Mouse (Mus musculus) left cerebral cortex, adult 9 months (tissue): ENCODE measurements around the gene H3f3b.
"Not testable (repeated sequence)": the region's sequence is repeated elsewhere in the genome, so short reads cannot be mapped to it uniquely, and the experiment has no call there.

ENCODE experiments used
- DNase-seq, 2 experiments: peaks; one replicate each; pipeline ENCODE4 v3.0.0; 2022; ENCODE audit warnings: low spot score in 2 of 2

The H3f3b gene

DNA sequence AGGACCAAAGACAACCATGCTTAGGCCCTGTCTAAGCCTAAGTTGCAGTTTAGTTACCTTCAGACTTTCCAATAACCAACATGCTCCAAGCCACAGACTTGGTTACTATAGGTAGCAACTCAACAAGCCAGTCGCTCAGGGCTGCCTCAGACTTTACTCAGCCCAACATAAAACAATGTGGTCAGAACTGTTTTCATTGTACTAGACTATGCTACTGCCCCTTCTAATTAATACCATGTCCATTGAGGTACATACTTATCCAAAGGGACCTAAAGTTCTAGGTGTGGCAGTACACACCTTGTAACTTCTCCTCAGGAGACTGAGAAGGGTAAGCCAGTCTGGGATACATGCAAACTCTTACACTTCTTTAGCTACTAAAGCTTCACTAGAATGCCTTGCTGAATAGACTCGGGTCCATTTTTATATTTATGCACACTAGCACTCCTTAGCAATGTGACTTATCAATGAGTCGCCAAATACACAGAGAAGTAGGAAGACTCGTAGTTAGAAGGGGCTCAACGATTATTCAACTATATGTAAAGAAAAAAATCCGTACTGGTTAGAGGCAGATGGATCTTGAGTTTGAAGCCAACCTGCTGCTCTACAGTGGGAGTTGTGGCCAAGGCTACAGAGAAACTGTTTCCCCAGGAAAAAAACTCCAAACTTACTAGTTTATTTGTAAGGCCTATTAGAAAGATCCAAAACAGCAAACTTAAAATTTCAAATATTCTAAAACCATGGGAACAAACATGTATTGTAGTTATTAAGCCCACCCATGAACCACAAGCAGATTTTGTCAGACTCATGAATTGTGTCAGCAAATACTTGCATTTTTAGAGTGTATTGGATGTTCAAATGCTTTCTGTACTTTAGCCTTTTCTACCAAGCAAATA lies 6.2 kb downstream of the H3f3b start:
- no peak for DNase-seq

DNA sequence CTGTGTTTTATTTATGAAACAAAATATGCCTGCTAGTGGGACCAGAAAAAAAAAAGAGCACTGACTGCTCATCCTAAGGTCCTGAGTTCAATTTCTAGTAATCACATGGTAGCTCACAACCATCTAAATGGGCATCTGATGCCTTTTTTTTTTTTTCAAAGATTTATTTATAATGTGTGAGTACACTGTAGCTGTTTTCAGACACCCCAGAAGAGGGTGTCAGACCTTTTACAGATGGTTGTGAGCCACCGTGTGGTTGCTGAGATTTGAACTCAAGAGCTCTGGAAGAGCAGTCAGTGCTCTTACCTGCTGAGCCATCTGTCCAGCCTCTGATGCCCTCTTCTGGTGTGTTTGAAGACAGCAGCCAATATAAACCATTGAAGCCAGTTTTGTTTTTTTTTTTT lies 7.2 kb downstream of the H3f3b start:
- DNase-seq = no peak

- DNase-seq = no peak
These were observed 7.8 kb downstream of the H3f3b start for GRCm38 (mm10) chr11:116019976-116020411.

GRCm38 (mm10) chr11:116019360-116019791 lies 8.4 kb downstream of the H3f3b start:
- no peak for DNase-seq

GRCm38 (mm10) chr11:116018867-116019266 lies 8.9 kb downstream of the H3f3b start:
- not testable (repeated sequence) for DNase-seq

GRCm38 (mm10) chr11:116018106-116018505 lies 9.7 kb downstream of the H3f3b start:
- DNase-seq = no peak

- no peak for DNase-seq
These were observed 12.9 kb downstream of the H3f3b start for GRCm38 (mm10) chr11:116014821-116015220.

DNA sequence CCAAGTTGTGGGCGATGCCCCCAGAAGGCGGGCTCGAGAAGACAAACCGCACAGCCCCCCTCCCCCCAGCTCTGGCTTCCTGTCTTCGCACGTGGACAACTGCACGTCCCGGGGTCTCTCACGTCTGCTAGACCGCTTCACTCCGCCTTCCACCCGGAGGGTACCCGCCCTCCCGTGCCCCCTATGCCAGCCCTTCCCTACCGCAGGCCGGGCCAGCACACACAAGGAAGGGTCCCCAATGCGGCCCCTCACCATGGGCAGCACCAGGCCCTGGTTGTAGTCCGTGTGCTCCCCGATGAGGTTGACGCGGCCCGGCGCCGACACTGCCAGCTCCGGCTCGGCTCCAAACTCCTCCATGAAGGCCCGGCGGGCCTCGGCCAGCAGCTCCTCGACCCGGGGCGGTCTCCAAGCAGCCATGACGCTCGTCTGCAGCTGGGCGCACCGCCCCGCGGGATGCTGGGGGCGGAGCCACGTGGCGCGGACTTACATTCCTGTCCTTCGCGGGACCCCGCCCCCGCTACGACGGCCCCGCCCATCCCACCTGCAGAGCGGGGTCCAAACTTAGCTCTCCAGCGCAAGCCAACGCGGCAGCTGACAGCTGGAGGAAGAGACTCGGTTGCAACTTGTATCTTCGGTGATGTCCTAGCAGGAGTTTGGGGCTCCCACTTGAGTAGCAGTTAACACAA lies 15.4 kb downstream of the H3f3b start, which contains the start of gene Galk1:
Gene Galk1, minus strand, starts transcription at position 458 of the 686 bp plus-strand sequence.
- DNase-seq = peak; percentile 61 to 89

- DNase-seq = no peak
These were observed 16.1 kb downstream of the H3f3b start for GRCm38 (mm10) chr11:116011529-116012261.

GRCm38 (mm10) chr11:116010948-116011347 lies 16.8 kb downstream of the H3f3b start:
- DNase-seq = no peak

DNA sequence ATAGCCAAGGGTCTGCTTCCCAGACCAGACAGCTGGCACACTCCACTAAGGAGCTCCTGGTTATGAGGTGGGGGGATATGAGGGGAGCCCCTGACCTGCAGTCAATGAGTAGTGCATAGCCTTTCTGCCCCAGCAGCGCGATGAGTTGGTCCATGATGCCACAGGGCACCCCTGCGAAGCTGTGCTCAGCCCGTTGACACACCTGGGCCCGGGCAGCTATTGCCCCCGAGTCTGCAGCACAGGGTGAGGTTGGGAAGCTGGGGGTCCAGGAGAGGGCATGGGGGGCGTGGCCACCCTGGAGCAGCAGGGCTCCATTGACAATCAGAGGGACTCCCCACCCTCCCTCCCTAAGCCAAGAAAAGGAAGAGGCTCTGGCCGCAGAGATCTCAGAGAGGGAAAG lies 17.6 kb downstream of the H3f3b start:
- DNase-seq = no peak

GRCm38 (mm10) chr11:116009661-116010060 lies 18.1 kb downstream of the H3f3b start:
- no peak for DNase-seq

GRCm38 (mm10) chr11:116008832-116009375 lies 18.9 kb downstream of the H3f3b start:
- no peak for DNase-seq

GRCm38 (mm10) chr11:116008411-116008810 lies 19.4 kb downstream of the H3f3b start:
- DNase-seq = no peak

DNA sequence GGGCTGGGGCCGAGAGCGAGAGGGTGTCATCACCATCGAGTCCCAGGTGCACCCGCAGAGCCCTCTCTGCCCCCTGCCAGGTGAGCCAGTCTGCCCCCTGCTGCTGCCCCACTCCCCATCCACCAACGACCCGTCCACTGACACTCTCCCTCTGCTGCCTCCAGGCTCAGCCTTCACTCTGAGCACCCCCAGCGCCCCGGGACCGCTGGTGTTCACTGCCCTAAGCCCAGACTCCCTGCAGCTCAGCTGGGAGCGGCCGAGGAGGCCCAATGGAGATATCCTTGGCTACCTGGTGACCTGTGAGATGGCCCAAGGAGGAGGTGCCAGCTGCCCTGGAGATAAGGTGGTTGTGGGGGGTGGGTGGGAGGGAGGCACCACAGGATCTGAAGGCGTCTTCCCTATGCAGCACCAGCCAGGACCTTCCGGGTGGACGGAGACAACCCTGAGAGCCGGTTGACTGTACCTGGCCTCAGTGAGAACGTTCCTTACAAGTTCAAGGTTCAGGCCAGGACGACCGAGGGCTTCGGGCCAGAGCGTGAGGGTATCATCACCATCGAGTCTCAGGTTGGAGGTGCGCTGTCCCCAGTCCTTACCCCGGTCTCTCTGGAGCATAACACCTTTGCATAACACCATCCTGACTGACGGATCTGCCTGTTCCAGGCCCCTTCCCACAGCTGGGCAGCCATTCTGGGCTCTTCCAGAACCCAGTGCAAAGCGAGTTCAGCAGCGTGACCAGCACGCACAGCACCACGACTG lies 20.5 kb downstream of the H3f3b start:
- no peak for DNase-seq

DNA sequence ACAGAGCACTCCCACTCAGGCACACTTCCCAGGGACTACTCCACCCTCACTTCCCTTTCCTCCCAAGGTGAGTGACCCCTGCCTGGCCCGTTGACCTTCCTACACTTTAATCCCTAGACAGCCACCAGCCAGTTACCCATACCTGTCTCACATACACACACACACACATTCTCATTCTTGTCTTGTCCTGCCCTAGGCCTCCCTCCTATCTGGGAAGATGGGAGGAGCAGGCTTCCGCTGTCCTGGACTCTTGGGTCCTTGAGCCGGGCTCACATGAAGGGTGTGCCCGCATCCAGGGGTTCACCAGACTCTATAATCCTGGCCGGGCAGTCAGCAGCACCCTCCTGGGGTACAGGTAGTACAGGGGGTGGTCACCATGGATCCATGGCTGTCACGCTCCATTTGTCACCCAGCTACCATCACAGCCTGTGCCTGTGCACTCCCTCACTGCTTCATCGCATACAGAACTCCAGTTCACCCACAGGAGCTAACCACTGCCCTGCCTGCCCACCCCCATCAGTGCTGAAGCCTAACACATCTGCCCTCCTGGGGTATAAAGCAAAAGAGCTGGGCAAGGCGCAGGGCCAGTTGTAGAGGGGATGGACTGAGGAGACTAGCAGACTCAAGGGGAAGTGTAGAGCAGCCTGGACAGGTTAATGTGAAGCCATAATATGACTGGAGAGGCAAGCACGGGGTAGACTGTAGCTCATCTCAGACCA lies 21.9 kb downstream of the H3f3b start:
- no peak for DNase-seq

GRCm38 (mm10) chr11:116004840-116005700 lies 22.7 kb downstream of the H3f3b start:
- peak in 1 of 2 experiments; percentile 57 for DNase-seq

GRCm38 (mm10) chr11:116004186-116004823 lies 23.5 kb downstream of the H3f3b start:
- DNase-seq = no peak

DNA sequence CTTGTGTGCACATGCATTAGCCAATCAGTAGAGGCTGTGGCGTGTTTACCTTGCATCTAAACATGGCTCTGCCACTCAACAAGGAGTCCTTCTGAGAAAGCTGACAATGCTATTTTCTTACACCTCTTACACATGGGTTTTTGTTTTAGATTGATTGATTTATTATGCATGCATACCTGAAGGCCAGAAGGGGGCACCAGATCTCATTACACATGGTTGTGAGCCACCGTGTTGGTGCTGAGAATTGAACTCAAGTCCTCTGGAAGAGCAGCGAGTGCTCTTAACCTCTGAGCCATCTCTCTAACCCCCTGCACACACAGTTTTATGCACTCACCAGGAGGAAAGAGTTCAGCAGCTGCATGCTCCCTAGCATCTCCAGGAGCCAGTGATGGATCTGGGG lies 24.9 kb downstream of the H3f3b start:
- DNase-seq = no peak
